Mouse (Mus musculus): ENCODE measurements around the gene Ssna1.
A peak's percentile ranks its signal among the peaks of the same experiment; 100 is the strongest.

The Ssna1 gene

DNA sequence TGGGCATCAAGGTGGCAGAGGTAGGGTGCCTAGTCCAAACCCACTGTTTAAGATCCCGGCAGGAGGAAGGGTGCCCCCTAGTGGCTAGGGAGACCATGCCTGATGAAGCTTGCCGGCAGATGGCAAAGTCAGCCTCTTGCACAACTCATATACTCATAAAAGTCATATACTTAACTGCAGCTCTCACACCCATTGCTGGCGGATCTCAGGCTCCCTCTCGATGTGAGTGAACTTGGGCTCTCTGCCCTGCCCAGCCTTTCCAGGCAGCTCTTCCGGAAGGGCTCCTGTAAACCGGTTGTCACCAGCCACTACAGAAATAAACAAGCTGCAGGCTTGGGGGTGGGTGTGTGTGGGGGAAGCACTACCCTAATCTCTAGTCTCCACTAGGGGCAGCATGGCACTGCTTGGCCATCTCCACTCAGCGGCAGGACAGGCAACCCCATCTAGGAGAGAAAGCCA is 43.8 kb downstream of the Ssna1 start:
- peak; percentile 92 for DNase-seq

DNA sequence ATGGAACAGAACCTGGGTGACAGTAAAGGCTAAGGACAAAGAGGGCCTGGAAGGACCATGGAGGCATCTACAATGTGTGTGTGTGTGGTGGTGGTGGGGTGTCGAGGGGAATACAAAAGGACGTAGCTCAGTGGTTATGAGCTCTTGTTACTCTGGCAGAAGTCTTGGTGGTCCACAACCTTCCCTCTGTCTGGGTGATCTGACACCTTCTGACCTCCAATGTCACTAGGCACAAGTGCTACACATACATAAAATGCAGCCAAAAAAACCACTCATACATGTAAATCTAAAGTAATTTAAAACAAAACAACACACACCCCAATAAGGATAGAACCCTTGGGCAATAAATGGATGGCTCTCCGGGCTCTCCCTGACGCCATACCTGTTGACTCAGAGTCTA is 44.8 kb downstream of the Ssna1 start:
- DNase-seq, result no peak

DNA sequence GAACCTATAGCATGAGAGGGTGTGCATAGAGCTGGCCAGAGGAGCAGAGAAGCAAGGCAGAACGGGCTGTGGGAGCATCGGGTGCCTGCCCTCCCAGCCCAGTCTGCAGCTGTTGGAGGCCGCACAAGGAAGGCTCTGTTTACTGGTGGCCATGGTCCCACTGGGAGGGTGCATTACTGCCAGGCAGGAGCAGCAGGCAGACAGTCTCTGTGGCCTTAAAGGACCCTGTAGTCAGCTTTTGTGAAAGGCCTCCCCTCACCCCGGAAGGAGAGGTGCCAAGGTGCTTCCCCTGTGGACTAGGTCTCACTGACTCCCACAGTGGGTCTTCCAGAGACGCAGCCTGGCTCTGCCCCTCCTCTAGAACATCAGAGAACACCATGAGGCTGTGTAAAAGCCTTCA is 45.4 kb downstream of the Ssna1 start:
- no peak for DNase-seq

DNA sequence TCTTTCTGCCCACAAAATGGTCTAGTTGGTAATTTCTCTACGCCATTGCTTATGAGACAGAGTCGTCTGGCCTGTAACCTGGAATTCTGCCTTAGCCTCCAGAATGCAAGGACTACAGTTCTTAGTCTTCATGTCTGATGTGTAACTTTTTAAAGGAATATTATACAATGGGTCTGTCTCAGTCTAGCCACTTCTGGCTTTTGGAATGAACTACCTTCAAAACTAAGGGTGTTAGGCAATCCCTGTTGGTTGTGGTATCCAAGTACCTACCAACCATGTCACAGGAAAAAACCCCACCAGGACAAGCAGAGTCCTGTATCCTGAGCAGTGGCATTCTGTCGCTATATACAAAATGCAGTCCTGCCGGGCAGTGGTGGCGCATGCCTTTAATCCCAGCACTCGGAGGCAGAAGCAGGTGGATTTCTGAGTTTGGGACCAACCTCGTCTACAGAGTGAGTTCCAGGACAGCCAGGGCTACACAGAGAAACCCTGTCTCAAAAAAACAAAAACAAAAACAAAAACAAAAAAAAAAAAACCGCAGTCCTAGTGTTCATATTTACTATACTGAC is 46.3 kb downstream of the Ssna1 start:
- no peak for DNase-seq

DNA sequence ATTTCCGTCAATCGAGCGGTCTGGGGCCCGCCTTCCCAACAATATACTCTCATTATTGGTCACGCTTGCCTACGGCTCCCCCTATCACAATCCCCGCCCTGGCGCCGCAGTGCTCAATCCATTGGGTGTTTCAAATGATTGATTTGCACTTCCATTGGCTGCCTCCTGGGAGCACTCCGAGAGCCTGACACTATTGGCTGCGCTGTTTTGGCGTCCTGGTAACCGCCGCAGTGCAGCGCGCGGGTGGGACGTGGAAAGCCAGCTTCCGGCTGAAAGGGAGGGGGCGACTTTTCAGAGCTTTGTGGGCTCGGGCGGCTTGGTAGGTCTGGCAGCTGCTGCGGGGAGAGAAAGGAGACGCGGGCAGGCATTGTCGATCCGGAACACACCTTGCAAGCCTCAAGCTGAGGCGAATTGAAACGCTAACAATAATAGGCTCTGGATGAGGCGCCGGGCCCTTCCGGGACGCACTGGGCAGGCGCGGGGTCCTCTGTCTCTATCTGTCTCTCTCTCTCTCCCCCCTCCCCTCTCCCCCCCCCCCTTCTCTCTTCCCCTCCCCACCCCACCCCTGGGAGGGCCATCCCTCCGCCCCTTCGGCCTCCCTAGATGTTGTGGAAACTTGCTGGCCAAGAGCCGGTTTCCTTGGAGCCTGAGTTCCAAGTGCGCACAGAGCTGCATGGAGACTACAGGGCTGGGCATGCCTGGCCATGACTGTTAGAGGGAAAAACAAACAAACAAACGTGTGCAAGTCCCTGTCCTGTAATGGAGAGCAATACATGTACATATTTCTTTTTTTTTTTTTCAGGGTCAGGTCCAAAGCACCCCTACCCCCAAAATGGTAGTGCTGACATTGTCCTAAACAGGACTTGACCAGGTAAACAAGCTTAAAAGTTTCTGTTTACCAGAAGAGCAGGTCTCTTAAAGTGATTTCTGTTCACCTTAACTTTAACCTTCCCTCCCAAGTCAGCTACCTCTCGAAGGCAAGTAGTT is 47.2 kb downstream of the Ssna1 start:
- DNase-seq, result peak; percentile 98

DNA sequence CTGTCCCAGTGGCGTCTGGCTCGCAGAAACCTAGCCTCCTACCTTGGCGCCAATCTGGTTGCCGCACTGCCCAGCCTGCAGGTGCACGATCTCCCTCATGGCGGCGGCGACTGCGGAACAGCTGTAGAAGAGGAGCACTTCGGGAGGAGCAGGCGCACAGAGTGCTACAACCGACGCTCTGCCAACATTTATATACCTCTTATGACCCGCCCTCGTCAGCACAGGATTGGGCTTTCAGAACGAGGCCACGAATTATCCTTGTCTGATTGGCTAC is 47.8 kb downstream of the Ssna1 start, which contains the start of gene Tubb4b:
Gene Tubb4b (minus strand): TSS at position 211 of the 274 bp plus-strand sequence.
- no peak for DNase-seq

DNA sequence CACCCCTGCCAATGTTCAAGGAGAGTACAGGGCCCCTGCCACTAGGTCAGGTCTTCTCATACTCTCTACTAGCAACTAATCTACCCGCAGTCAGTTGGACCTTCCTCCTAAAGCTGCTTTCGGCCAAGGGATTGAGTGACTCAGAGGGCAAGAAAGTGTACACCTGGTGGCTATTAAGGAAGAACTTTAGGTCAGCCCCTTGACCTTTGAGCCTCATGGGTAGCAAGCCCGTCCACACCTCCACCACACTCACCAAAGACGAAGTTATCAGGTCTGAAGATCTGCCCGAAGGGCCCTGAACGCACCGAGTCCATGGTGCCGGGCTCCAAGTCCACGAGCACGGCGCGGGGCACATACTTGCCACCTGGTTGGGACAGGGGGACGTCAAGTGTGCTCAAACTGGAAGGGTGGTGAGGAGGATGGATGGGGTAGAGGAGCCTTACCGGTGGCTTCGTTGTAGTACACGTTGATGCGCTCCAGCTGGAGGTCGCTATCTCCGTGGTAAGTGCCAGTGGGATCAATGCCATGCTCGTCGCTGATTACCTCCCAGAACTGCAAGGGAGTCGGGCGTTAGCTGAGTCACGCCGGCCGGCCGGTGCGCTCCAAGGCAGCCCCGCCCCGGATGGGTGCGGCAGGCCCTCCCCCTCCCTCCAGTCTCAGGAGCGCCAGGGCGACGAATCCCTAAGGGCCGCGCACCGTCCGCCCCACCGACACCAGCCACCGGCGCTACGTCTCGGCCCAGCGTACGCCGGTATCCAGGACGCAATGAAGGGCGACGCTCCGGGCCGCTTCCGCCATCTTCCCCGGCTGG is 48.4 kb downstream of the Ssna1 start:
- DNase-seq, result peak; percentile 87

DNA sequence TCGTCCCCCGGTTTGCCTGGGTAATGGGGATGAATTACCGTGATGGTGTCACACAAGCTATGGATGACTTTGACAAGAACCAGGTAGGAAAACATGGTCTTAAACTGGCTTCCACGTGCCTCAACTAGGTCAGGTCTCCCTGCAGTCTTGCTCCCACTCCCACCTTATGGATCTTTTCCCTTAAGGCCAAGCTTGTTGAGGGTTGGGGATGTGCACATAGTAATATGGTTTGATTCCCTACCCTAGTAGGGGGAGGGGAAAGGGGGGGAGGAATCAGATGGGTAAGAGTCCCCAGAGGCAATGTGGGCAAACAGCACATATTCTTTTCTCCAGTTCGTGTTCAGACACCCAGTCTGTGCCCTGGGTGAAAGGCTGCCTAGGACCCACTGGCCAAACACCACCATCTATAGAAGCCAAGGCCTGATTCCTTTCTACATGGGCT is 50.9 kb downstream of the Ssna1 start:
- DNase-seq, result no peak

Data from kidney, postnatal 10 days (tissue).